Mouse (Mus musculus) stomach, embryonic 14.5 days (tissue): ENCODE measurements at regions not wholly inside any gene's neighbourhood (a gene's known extent, or its start where the extent isn't known, plus 50 kb on each side); places are given as distances from the start of the nearest gene placed in this dataset.

ENCODE experiments used
- ATAC-seq: fragments of 200-750 bp; cut with Nextera tagmentation; 2 replicates; pipeline ENCODE4 v1.8.0; 2017; ENCODE audit warnings: low read depth, moderate TSS enrichment; ENCODE audit not compliant: insufficient number of reproducible peaks, insufficient read depth, low FRiP score
- H3K27ac ChIP-seq: fragments of 300-500 bp; sonication (generic); 2 replicates; pipeline ENCODE4 v1.5.1; 2014; ENCODE audit warnings: mild to moderate bottlenecking, low read length, moderate library complexity, mixed read lengths
- H3K27me3 ChIP-seq: fragments of 300-500 bp; sonication (generic); 2 replicates; pipeline ENCODE4 v1.6.1; 2014; ENCODE audit warnings: low read length, control low read depth, mixed read lengths; ENCODE audit not compliant: control insufficient read depth, insufficient read depth
- H3K36me3 ChIP-seq: fragments of 300-500 bp; sonication (generic); 2 replicates; pipeline ENCODE4 v1.6.1; 2014; ENCODE audit warnings: mild to moderate bottlenecking, control low read depth, low read length, moderate library complexity, mixed read lengths; ENCODE audit not compliant: control insufficient read depth, insufficient read depth
- H3K4me1 ChIP-seq: fragments of 300-500 bp; sonication (generic); 2 replicates; pipeline ENCODE4 v1.6.1; 2014; ENCODE audit warnings: low read length, control low read depth, mixed read lengths; ENCODE audit not compliant: control insufficient read depth, insufficient read depth
- H3K4me2 ChIP-seq: fragments of 300-500 bp; sonication (generic); replicated peaks from 2 replicates; pipeline ENCODE4 v1.6.1; 2014; ENCODE audit warnings: low read depth, low read length, control low read depth
- H3K4me3 ChIP-seq: fragments of 300-500 bp; sonication (generic); 2 replicates; pipeline ENCODE4 v1.5.1; 2014; ENCODE audit warnings: low read depth, low read length, control low read depth
- H3K9ac ChIP-seq: fragments of 300-500 bp; sonication (generic); replicated peaks from 2 replicates; pipeline ENCODE4 v1.6.1; 2014; ENCODE audit warnings: low read depth, mild to moderate bottlenecking, control low read depth, low read length, moderate library complexity, mixed read lengths
- H3K9me3 ChIP-seq: fragments of 300-500 bp; sonication (generic); 2 replicates; pipeline ENCODE4 v1.6.1; 2016; ENCODE audit warnings: low read depth, low read length, control low read depth; ENCODE audit not compliant: control insufficient read depth
- WGBS: fragments of 180-500 bp; shearing (Covaris S2); extraction: QIAGEN DNeasy Blood & Tissue Kit; methylation state at CpG from one replicate; pipeline ENCODE4 v1.1.7; 2014; 5-methylcytosine and 5-hydroxymethylcytosine counted together

GRCm38 (mm10) chr16:52513546-52514409 lies 59.9 kb upstream of the Alcam start:
- 67% methylated on average over 5 of the region's 5 CpGs for WGBS
- Histone ChIP-seq H3K27ac (no peak overlapping the region), H3K4me2 (no peak overlapping the region), H3K9ac (no peak overlapping the region), H3K4me1 (no peaks in the 10 kb centered on the region), H3K27me3 (no peaks in the 10 kb centered on the region), H3K4me3 (no peak overlapping the region), H3K9me3 (no peaks in the 10 kb centered on the region), H3K36me3 (no peaks in the 10 kb centered on the region)
- no peak for ATAC-seq

- Histone ChIP-seq H3K4me2 (no peak overlapping the region), H3K27ac (no peak overlapping the region), H3K4me1 (no peaks in the 10 kb centered on the region), H3K27me3 (no peaks in the 10 kb centered on the region), H3K36me3 (no peaks in the 10 kb centered on the region), H3K9me3 (no peaks in the 10 kb centered on the region), H3K4me3 (no peak overlapping the region), H3K9ac (no peak overlapping the region)
- ATAC-seq: no peak
- WGBS: 52% methylated on average over 10 of the region's 10 CpGs
Measured at GRCm38 (mm10) chr16:52508633-52509379, 54.9 kb upstream of the Alcam start.
